Mouse (Mus musculus): ENCODE measurements at regions not wholly inside any gene's neighbourhood (a gene's known extent, or its start where the extent isn't known, plus 50 kb on each side); places are given as distances from the start of the nearest gene placed in this dataset.
A peak's percentile ranks its signal among the peaks of the same experiment; 100 is the strongest.

DNA sequence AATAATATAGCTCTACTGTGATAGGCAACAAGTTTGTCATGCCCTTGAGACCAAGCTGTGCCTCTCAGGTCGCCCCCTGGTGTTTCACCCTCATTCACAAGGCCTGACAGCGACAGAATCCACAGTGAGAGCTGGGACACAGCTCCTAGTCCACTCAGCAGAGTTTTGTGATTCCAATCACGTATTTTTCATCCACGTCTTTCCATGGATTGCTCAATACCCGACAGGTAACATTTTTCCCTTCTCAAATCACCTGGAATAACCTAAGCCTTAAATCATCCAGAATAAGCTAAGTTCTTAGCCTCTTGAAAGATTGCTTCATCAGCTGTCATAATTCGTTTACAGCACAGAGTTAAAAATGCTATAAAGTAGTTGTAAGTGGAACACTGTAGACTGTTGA lies 211.3 kb downstream of the Ccdc91 start:
- no peak for ATAC-seq (ENCODE audit: low FRiP score, low read depth)
- no peaks in the 10 kb centered on the region for H3K4me1 ChIP-seq (replicated peaks)
- H3K27ac ChIP-seq (replicated peaks), result no peak overlapping the region
- no peak overlapping the region for H3K4me2 ChIP-seq
- H3K9me3 ChIP-seq, result no peaks in the 10 kb centered on the region
- WGBS, result 75% methylated on average over 6 of the region's 6 CpGs
- H3K27me3 ChIP-seq, result no peaks in the 10 kb centered on the region
- H3K36me3 ChIP-seq, result no peaks in the 10 kb centered on the region
- no peak overlapping the region for H3K9ac ChIP-seq
- no peak overlapping the region for H3K4me3 ChIP-seq

DNA sequence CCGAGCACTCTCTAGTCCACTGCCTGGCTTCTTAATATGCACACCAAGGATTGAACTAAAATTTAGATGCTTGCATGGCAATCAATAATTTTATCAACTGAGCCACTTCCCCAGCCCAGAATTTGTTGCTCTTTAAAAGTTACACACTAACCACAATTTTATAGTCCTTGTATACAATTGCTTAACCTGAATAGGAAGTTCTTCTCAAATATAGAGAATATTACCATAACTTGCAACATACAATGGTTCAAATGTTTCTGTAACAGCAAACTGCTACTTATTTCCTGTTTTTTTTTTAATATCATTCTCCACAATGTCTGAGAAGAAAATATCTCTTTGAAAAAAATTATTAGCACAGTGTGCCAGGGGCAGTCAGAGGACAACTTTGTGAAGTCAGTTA lies 222.6 kb downstream of the Ccdc91 start:
- Histone ChIP-seq H3K9me3 (no peaks in the 10 kb centered on the region), H3K4me2 (no peak overlapping the region), H3K4me1 (replicated peaks) (no peaks in the 10 kb centered on the region), H3K9ac (no peak overlapping the region), H3K36me3 (no peaks in the 10 kb centered on the region), H3K27me3 (no peaks in the 10 kb centered on the region), H3K4me3 (no peak overlapping the region), H3K27ac (replicated peaks) (no peak overlapping the region)
- ATAC-seq (ENCODE audit: low FRiP score, low read depth), result no peak
- WGBS, result 85% methylated on average over 1 of the region's 1 CpGs

DNA sequence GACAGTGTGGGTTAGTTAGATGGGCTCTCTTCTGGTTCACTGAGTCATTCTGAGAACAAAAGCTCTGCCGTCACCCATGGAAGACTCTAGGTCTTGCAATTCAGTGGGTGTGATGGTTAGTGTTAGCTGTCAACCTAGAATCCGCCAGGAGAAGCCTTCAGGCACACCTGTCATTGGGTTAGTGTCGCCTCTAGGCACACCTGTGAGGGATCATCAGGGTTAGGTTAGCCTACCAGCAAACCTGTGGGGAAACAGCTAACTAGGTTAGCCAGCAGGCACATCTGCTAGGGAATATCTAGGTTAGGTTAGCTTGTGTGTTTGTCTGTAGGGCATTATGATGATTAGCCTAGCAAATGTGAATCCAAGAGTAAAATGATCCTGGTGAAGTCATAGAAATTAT lies 223.8 kb downstream of the Ccdc91 start:
- WGBS, result 79% methylated on average over 3 of the region's 3 CpGs
- H3K27me3 ChIP-seq, result no peaks in the 10 kb centered on the region
- H3K9me3 ChIP-seq, result no peaks in the 10 kb centered on the region
- ATAC-seq (ENCODE audit: low FRiP score, low read depth), result no peak
- H3K36me3 ChIP-seq, result no peaks in the 10 kb centered on the region
- H3K4me2 ChIP-seq, result no peak overlapping the region
- no peak overlapping the region for H3K9ac ChIP-seq
- no peak overlapping the region for H3K4me3 ChIP-seq
- no peak overlapping the region for H3K27ac ChIP-seq (replicated peaks)
- H3K4me1 ChIP-seq (replicated peaks), result no peaks in the 10 kb centered on the region

DNA sequence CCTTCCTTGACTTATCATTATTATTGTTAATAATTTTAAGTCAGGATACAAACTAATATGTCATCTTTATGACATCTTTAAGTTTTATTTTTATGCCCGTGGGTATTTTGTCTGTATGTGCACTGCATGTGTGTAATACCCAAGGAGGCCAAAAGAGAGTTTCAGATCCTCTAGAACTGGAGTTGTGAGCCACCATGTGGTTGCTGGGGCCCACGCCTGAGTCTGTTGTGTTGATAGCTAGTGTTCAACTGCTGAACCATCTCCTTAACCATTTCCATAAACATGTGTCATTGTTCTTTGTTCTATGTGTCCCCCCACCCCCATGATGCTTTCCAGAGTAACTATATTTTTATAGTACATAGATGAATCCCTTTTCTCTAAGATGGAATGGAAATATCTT lies 225.0 kb downstream of the Ccdc91 start:
- Histone ChIP-seq H3K27me3 (no peaks in the 10 kb centered on the region), H3K4me3 (no peak overlapping the region), H3K27ac (replicated peaks) (no peak overlapping the region), H3K4me2 (no peak overlapping the region), H3K36me3 (no peaks in the 10 kb centered on the region), H3K4me1 (replicated peaks) (no peaks in the 10 kb centered on the region), H3K9me3 (no peaks in the 10 kb centered on the region), H3K9ac (no peak overlapping the region)
- WGBS, result 83% methylated on average over 2 of the region's 2 CpGs
- no peak for ATAC-seq (ENCODE audit: low FRiP score, low read depth)

DNA sequence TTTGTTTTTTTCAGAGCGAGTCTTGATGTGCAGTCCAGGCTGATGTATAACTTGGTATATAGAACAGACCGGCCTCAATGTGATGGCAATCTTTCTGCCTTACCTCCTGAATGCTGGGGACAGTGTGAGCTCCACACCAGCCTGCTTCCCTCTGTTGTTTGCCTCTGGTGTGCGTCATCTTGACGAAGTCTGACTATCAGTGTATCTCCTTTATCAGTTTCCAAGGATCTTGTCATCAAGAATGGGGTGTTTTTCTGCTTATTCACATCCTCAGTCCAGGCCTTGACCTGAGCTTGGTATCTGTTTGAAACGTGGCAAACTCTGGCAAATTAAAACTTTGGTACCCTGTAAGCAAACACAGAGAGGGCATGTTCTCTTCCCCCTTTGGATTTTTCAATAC lies 226.3 kb downstream of the Ccdc91 start:
- 85% methylated on average over 5 of the region's 5 CpGs for WGBS
- H3K4me1 ChIP-seq (replicated peaks), result no peaks in the 10 kb centered on the region
- H3K9ac ChIP-seq, result no peak overlapping the region
- H3K4me3 ChIP-seq, result no peak overlapping the region
- H3K27ac ChIP-seq (replicated peaks), result no peak overlapping the region
- ATAC-seq (ENCODE audit: low FRiP score, low read depth), result no peak
- no peaks in the 10 kb centered on the region for H3K9me3 ChIP-seq
- no peaks in the 10 kb centered on the region for H3K36me3 ChIP-seq
- H3K27me3 ChIP-seq, result no peaks in the 10 kb centered on the region
- H3K4me2 ChIP-seq, result no peak overlapping the region

DNA sequence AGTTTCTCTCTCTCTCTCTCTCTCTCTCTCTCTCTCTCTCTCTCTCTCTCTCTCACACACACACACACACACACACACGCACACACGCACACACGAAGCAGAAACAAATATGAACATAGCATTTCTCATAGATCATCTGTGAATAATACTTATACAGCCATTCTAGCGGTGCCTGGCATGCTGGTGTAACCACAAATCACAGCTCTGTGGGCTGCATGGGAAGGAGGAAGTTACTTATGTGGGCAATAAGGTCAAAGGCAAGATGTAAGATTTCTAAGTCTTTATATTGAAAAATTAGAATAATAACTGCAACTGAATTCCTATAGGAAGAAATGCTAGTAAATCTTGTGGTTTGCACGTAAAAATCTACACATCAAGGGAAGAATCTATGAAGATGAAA lies 228.7 kb downstream of the Ccdc91 start:
- Histone ChIP-seq H3K4me2 (no peak overlapping the region), H3K36me3 (no peaks in the 10 kb centered on the region), H3K27me3 (no peaks in the 10 kb centered on the region), H3K4me1 (replicated peaks) (no peaks in the 10 kb centered on the region), H3K9me3 (no peaks in the 10 kb centered on the region), H3K4me3 (no peak overlapping the region), H3K27ac (replicated peaks) (no peak overlapping the region), H3K9ac (no peak overlapping the region)
- WGBS, result 78% methylated on average over 5 of the region's 5 CpGs
- ATAC-seq (ENCODE audit: low FRiP score, low read depth), result no peak

DNA sequence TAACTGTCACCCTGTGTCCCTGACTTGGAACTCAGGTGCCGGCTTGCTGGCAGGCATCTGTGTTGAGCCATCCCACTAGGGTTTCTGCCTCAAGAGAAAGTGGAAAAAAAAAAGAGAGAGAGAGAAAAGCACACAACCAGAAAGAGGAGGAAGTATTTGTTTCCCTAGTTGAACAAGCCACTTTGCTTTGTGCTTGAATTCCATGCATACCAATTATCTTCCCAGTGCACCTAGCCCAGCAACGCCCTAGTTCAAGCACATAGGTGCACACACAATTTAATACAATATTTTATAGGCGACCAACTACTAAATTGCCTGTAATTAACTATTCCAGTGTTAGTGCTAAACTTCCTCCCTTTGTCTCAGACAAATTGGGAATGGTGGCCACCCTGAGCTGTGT lies 230.3 kb downstream of the Ccdc91 start:
- Histone ChIP-seq H3K4me1 (replicated peaks) (no peaks in the 10 kb centered on the region), H3K27ac (replicated peaks) (no peak overlapping the region), H3K9ac (no peak overlapping the region), H3K9me3 (no peaks in the 10 kb centered on the region), H3K4me2 (no peak overlapping the region), H3K27me3 (no peaks in the 10 kb centered on the region), H3K4me3 (no peak overlapping the region), H3K36me3 (no peaks in the 10 kb centered on the region)
- no peak for ATAC-seq (ENCODE audit: low FRiP score, low read depth)
- WGBS, result 74% methylated on average over 3 of the region's 3 CpGs

DNA sequence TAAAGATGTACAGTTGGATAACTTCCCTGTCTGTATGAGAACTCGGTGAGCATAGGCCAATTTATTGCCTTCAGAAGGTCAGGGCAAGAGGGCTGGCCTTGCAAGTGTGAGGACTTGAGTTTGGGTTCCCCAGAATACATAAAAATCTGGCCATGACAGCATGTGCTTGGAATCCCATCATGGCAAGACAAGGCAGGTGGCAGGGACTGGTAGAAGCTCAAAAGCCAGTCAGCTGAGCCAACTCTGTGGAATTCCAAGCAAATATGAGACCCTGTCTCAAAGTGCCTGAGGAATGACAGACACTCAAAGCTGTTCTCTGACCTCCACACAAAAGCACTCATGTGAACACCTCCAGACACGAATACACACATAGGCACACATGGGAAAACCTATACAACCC lies 231.1 kb downstream of the Ccdc91 start:
- 85% methylated on average over 2 of the region's 2 CpGs for WGBS
- ATAC-seq (ENCODE audit: low FRiP score, low read depth), result no peak
- Histone ChIP-seq H3K27ac (replicated peaks) (no peak overlapping the region), H3K9ac (no peak overlapping the region), H3K4me2 (no peak overlapping the region), H3K9me3 (no peaks in the 10 kb centered on the region), H3K36me3 (no peaks in the 10 kb centered on the region), H3K4me1 (replicated peaks) (no peaks in the 10 kb centered on the region), H3K4me3 (no peak overlapping the region), H3K27me3 (no peaks in the 10 kb centered on the region)

DNA sequence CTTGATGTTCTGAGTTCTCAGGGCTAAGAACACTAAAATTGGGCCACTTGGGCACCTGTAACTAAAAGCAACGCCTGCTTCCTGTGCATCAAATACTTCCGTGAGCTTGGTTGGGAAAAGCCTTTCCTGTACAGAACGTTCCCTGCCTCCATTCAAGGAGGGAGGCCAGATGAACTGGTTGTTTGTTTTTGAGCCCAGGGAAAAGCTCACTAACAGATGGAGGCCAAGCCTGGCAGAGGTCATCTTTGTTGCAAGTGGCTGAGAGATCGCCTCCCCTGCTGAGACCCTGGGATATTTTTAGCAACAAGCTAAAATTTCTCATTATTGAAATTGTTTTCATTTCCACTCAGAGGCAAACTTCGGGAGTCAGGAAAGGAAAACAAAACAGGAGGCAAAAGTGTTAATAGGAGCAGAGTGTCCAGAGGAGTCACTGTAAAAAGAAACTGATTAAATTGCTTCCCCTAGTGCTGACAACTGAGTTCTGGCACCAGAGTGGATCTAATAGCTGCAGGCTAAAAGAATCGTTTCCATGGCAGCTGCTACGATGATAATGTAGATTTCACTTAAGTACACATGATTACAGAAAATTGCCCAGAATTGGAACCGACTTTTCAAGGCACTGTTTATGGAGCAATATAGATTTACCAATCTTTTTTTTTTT lies 242.6 kb downstream of the Ccdc91 start:
- H3K4me1 ChIP-seq (replicated peaks), result peaks cover 15% of the 10 kb centered on the region; the same call in 1 of the 2 replicates
- peak; percentile 66; the same call in 1 of the 2 replicates for ATAC-seq (ENCODE audit: low FRiP score, low read depth)

DNA sequence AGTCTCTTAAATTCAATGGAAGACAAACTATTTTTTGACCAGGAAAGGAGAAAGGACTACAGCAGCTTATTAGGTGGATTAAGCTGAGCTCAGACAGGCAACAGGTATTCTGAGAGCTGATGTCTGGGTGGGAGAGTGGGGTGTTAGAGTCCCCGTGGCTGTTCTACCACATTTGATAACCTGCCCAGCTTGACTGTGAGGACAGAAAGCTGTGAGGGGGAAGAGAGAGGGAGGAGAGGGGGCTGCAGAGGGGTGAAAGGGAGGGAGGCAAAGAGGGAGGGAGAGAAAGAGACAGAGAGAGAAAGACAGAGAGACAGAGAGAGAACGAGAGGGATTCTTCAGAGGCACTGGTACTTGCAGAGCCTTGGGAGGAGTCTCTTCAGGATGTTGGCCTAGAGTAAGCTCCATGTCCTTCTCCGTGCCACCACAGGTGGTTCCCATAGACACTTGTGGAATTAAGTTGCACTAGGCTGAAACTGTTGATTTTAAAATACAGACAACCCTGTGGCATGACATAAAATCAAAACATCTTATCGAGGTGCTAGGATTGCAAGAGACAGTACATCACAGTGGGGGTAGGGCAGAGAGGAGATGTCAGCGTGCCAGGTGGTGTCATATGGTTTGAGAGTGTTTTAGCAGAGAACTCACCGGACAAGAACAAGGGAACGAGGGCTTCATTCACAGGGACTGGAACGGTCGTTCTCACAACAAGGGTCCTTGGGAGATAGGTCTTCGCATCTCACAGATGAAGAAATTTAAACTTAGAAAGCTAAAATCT lies 243.3 kb downstream of the Ccdc91 start:
- ATAC-seq (ENCODE audit: low FRiP score, low read depth), result no peak
- H3K27ac ChIP-seq (replicated peaks), result no peak overlapping the region
- H3K9me3 ChIP-seq, result no peaks in the 10 kb centered on the region
- H3K9ac ChIP-seq, result no peak overlapping the region
- no peak overlapping the region for H3K4me3 ChIP-seq
- WGBS, result 76% methylated on average over 10 of the region's 10 CpGs
- peaks cover 15% of the 10 kb centered on the region; the same call in 1 of the 2 replicates for H3K4me1 ChIP-seq (replicated peaks)
- no peaks in the 10 kb centered on the region for H3K36me3 ChIP-seq
- no peaks in the 10 kb centered on the region for H3K27me3 ChIP-seq
- H3K4me2 ChIP-seq, result no peak overlapping the region

More for the DNA sequence above, 242.6 kb downstream of the Ccdc91 start:
- H3K9ac ChIP-seq, result no peak overlapping the region
- 36% methylated on average over 8 of the region's 8 CpGs for WGBS
- no peaks in the 10 kb centered on the region for H3K27me3 ChIP-seq
- H3K27ac ChIP-seq (replicated peaks), result no peak overlapping the region; the same call in 1 of the 2 replicates
- no peaks in the 10 kb centered on the region for H3K9me3 ChIP-seq
- H3K36me3 ChIP-seq, result no peaks in the 10 kb centered on the region
- peak overlapping the region; percentile 13 for H3K4me2 ChIP-seq
- no peak overlapping the region for H3K4me3 ChIP-seq

DNA sequence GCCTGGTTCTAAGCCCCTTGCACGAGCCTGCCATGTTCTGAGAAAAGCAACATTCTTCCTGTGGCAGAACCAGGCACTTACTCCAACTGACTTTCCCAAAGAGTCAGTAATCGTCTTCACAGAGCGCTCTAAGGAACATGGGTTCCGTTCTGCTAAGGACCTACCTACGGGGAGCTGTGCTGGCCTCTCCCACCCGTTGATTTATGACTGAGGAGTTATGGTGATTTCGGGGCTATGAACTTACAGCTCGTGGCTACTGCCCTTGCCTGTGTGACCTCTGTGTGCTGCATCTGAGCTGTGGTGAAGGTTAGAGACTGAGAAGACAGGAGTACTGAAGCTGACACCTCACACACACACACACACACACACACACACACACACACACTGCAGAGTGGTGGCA lies 243.9 kb downstream of the Ccdc91 start:
- Histone ChIP-seq H3K27me3 (no peaks in the 10 kb centered on the region), H3K4me1 (replicated peaks) (peaks cover 15% of the 10 kb centered on the region; the same call in 1 of the 2 replicates), H3K9ac (no peak overlapping the region), H3K9me3 (no peaks in the 10 kb centered on the region), H3K27ac (replicated peaks) (no peak overlapping the region), H3K36me3 (no peaks in the 10 kb centered on the region), H3K4me3 (no peak overlapping the region), H3K4me2 (no peak overlapping the region)
- 80% methylated on average over 8 of the region's 8 CpGs for WGBS
- ATAC-seq (ENCODE audit: low FRiP score, low read depth), result no peak

DNA sequence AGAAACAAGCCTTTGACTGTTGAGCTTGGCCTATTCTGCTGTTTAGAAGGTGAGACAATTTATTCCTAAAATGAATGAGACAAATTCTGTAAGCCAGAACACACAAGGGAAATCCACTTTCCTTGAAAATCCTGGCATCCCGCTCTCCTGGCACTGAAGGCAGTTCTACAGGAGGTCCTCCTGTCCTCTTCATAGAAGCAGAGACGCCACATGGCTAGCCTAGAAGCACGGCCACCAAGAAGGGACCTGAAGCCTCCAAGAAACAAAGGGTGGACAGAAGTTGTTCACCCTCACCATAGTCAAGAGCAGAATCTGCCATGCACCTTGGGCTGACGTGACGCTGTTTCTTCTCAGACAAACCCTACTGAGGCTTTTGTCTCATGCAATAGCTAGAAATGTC lies 247.7 kb downstream of the Ccdc91 start:
- Histone ChIP-seq H3K9me3 (no peaks in the 10 kb centered on the region), H3K36me3 (no peaks in the 10 kb centered on the region), H3K27me3 (no peaks in the 10 kb centered on the region), H3K27ac (replicated peaks) (no peak overlapping the region), H3K4me1 (replicated peaks) (peaks cover 9% of the 10 kb centered on the region; the same call in 1 of the 2 replicates), H3K4me2 (no peak overlapping the region), H3K4me3 (no peak overlapping the region), H3K9ac (no peak overlapping the region)
- no peak for ATAC-seq (ENCODE audit: low FRiP score, low read depth)
- WGBS, result 90% methylated on average over 5 of the region's 5 CpGs

Measured in hindbrain, embryonic 15.5 days (tissue).